Mouse (Mus musculus) gastrocnemius, postnatal 25 days (tissue): Measurements from ENCODE around the gene Inhbe. TPM values are rescaled to one million over a fixed set of nuclear protein-coding genes. Genes with fewer than 3 reads are reported as not detected.
A peak's percentile ranks its signal among the peaks of the same experiment; 100 is the strongest.

ENCODE experiments used
- DNase-seq: peaks from one replicate; pipeline ENCODE4 v3.0.0; 2022
- long read RNA-seq, 2 experiments: library from polyadenylated mRNA; stranded (forward); transcript quantifications; one replicate each; pipeline ENCODE4 v2.0.0; 2021
- total RNA-seq, 2 experiments: library from RNA; stranded (reverse); gene quantifications; 1 replicate in 1 of 2; 2 replicates in 1 of 2; pipeline ENCODE4 v1.2.3; 2021

Gene Inhbe
- not detected for total RNA-seq
- long read RNA-seq, experiment 1, result 0 reads
- long read RNA-seq, experiment 2, result 0 reads

DNA sequence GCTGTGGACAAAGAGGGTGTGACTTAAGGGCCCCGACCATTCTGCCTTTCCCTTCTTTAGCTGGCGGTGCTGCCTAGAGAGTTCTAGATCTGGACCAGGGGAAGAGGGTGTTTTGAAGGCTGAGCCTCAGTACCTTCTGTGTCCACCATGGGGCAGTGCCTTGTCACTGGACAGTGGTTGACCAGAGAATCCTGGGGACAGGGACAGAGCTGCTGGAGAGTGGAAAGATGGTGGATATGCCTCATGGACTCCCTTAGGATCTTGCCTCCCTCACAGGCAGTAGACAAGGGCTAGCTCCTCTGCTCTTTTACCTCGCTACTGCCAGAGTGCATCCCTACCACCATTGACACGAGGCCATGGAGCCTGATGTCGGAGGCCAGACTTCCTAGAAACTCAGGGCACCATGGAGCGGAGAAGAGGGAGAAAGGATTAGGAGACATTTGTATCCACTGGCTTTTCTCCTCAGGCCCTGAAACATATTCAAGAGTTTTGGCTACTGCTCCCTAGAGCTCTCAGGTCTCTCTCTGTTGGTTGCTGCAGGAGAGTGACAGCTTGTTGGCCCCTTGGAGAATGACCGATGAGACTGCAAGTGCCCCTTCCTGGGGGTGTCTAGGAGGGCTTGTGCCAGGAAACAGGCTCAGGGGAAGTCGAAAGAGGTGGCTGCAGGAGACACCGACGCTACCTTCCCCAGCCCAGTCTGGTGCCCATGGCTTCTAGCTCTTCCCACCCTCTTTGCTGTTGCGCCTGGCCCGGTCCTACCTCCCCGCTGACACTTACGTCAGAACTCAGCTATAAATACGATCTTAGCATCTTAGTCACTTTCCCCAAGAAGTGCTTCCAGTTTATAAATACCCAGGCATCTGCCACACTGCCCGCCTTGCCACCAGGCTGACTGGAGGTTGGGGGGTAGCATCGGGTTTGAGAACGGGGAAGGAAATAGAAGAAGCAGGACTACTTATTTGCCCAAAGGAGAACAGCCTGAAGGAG, at the start of gene Inhbe:
TSS of gene Inhbe (minus strand) at position 503 of the 987 bp plus-strand sequence.
- DNase-seq, result no peak

DNA sequence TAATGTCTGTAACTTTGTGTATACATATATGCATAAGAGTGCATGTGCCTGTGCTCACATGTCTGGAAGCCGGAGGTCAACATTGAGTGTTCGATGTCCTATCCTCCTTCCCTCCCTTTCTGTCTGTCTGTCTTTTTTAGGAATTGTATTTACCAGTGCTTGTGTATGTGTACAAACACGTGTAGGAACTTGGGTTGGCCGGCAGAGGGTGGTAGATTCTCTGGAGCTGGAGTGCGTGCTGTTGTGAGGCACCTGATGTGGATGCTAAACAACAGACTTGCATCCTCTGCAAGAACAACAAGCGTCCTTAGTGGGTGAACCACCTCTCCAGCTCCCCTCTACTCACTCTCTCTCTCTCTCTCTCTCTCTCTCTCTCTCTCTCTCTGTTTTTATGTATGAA, 37.6 kb upstream of the Inhbe start:
- DNase-seq, result no peak

DNA sequence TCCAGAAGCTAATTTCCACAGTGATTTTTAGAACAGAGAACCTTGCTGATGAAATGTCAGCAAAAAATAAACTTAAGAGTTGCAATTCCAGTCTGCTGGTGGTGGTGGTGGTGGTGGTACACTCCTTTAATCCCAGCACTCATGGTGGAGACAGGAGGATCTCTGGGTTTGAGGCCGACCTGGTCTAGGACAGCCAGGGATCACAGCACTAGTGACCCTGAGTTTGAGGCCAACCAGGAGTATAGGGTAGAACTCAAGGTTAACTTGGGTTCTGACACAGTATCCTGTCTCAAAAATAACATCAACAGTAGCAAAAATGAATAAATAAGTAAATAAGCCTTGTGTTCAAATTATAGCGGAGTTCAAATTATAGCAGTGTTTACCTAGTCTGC, 27.5 kb upstream of the Inhbe start:
- no peak for DNase-seq

DNA sequence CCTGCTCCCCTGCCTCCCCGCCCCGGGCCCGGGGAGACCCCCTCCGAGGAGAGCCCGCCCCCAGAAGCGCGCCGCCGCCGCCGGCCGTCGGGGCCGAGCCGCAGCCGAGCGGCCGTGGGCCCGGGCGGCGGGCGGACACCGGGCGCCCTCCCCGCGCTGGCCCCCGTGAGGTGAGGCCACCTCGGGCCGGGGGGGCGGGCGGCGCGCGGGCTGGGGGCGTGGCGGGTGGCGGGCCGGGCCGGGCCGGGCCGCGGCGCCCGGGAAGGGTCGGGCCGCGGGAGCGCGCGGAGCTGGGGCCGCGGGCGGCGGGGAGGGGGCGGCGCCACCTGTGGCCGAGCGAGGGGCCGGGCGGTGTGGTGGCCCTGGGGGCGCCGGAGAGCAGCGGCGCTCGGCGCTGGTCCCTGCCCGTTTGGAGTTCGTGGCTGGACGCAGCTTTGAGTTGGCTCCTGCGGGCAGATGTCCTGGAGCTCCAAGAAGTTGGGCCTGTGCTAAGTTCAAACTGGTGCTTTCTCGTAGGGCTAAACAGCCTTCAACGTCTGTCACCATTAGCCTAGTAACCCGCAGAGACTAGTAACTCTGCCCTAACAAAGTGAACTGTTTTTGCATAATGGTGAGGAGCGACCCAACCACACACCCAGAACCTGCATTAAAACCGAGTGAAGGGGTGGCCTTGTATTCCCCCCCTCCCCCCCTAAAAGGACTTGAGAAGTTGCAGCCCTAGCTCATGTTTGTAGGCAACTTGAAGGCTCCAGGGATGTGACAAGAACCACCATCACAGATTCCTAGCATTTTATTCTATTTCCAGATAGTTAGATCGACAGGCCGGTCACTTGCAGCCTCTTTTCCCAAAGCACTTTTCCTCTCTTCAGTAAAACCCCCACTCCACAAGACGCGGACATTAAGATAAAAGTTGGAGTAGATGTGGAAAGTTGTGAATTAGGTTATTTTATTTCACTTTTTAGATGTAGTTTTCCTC, 26.8 kb upstream of the Inhbe start:
- peak; percentile 65 for DNase-seq

- peak; percentile 94 for DNase-seq
These were observed 26.1 kb upstream of the Inhbe start, which contains the start of gene R3hdm2 for GRCm38 (mm10) chr10:127380251-127380691. Gene R3hdm2 (plus strand): TSS chr10:127380327.

GRCm38 (mm10) chr10:127379654-127380053, 25.4 kb upstream of the Inhbe start:
- no peak for DNase-seq

- DNase-seq, result no peak
These were observed 23.5 kb upstream of the Inhbe start for GRCm38 (mm10) chr10:127377700-127378099.

DNA sequence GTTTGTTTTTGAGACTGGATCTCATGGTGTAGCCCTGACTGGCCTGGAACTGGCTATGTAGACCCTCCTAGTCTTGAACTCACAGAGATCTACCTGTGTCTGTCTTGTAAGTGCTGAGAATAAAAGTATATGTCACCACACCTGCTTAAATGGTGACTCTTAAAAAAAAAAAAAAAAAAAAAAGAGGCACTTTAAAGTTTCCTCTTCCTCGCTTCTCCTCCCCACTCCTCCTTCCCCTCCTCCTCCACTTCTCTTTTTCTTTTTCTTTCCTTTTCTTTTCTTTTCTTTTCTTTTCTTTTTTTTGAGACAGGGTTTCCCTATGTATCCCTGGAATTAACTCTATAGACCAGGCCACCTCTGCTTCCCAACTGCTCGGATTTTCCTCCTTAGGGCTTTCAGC, 16.8 kb upstream of the Inhbe start:
- DNase-seq, result no peak

GRCm38 (mm10) chr10:127369834-127370820, 15.9 kb upstream of the Inhbe start, which contains the start of gene Inhbc:
Gene Inhbc (minus strand): TSS chr10:127370431.
- no peak for DNase-seq

- DNase-seq, result no peak
These were observed 14.1 kb upstream of the Inhbe start for GRCm38 (mm10) chr10:127368273-127368672.

GRCm38 (mm10) chr10:127367116-127367515, 12.9 kb upstream of the Inhbe start:
- no peak for DNase-seq

DNA sequence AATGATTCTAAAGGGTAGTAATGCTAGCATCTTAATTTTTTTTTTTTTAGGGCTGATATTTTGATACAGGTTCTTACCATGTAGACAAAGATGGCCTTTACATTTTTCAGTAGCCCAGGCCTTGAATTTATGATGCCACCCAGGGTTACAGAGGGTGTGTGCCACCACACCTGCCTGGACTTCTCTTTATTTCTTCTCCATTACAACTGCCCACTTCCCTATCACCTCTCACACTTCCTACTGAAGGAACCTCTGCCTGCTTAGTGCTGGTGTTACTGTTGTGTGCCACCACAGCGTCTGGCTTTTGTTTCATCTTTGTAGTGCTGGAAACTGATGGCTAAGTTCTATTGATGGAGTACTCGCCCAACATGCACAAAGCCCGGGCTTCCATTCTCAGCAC, 6.5 kb upstream of the Inhbe start:
- no peak for DNase-seq

GRCm38 (mm10) chr10:127355336-127355735, 1.1 kb upstream of the Inhbe start:
- no peak for DNase-seq

DNA sequence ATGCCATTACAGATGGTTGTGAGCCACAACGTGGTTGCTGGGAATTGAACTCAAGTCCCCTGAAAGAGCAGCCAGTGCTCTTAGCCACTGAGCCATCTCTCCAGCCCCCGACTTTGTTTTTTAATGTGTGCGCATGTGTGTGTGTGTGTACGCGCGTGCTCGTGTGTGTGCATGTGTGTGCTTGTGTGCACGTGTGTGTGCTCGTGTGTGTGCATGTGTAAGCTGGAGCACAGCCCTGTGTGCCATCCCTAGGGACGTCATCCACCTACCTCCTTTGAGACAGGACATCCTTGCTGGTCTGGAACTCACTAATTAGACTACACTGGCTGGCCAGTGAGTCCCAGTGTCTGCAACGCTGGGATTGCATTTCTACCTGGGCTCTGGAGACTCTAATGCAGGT, 1.4 kb downstream of the Inhbe start:
- DNase-seq, result no peak

- DNase-seq, result no peak
These were observed 2.0 kb downstream of the Inhbe start for GRCm38 (mm10) chr10:127352187-127352586.

GRCm38 (mm10) chr10:127351719-127352118, 2.5 kb downstream of the Inhbe start:
- DNase-seq, result no peak

- DNase-seq, result no peak
These were observed 3.0 kb downstream of the Inhbe start for GRCm38 (mm10) chr10:127351285-127351595.

DNA sequence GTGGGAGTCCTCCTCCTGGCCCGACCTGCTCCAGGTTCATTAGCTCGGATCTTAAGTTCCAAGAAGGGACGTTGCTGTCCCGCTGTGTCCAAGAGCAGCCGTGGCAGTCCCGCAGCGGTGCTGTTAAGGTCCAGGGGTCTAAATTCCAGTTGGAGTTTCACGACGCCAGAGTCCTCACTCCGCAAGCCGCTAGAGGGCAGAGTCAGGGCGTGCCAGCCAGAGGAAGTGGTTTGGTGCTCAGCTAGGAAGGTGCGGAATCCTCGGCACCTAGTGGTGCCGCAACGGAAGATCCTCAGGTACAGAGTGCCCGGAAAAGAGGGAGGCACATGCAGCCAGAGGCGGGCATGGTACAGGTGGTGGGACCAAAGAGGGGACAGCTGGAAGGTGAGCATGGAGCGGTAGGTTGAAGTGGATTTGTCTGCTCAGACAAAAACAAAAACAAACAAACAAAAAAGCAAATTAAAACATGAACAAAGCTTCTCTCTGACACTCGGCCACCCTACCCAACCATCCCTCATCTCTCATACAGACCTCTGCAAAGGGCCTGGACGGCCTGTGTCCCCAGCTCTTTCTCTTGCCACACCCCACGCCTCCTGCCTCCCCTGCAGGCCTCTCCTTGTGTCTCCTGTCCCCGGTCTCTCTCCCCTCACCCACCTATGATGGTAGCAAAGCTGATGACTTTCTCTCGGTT, 3.5 kb downstream of the Inhbe start:
- DNase-seq, result peak; percentile 48

DNA sequence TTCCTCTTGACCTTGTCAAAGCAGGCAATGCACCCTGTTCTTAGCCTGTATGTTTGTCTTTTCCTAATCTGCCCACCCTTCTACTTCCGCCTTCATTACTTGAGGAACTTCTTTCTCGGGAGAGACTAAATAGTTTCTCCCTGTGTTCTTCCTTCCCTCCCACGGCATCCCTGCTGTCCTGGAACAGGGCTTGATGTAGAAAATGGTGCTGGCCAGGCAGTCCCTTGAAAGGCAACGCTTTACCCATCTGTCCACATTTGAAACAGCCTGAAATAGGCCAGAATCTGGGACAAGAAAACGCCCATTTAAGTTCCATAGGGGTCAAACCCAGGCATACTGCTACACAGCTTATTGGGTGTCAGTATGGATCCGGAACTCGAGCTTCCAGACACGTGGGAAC, 4.4 kb downstream of the Inhbe start:
- no peak for DNase-seq

DNA sequence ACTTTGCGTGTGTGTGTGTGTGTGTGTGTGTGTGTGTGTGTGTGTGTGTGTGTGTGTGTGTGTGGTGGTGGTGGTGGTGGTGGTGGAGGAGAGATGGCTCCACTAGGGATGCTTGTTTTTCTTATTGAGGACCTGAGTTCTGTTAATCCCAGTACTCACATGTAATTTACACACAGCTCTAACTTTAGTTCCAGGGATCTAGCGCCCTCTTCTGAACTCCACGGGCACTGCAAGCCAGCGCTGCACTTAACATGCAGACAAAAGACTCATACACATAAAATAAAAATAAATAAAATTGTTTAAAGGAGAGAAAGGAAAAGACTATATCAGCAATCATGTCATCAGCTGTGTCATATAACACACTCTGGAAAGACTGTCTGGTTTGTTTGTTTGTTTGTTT, 5.3 kb downstream of the Inhbe start:
- DNase-seq, result no peak

- no peak for DNase-seq
These were observed 8.0 kb downstream of the Inhbe start for GRCm38 (mm10) chr10:127346173-127346572.
